Mouse (Mus musculus) kidney, postnatal 25 days (tissue): ENCODE results near the gene Ces2c.
"Not testable (repeated sequence)": the region's sequence is repeated elsewhere in the genome, so short reads cannot be mapped to it uniquely, and the experiment has no call there.

Experiments
- DNase-seq, 2 experiments: peaks; one replicate each; pipeline ENCODE4 v3.0.0; 2021; ENCODE audit warnings: mixed read lengths in 2 of 2

Gene Ces2c

DNA sequence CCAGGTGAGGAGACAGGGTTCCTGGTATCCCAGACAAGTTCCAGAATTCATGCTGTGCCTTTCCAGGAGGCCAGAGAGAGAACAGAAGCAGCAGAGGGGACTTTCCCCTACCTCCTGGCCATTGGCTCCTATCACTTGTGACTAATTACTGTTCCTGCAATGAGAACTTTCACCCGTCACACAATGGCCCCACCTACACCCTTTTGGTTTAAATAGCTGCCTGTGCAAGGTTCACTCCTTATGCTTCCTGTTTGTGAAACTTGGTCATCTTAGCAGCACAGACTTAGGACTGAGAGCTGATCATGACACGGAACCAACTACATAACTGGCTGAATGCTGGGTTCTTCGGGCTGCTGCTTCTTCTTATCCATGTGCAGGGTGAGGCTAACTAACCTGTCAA lies at the start of gene Ces2c:
Ces2c (plus strand) TSS at position 238 of the 400 bp plus-strand sequence.
- DNase-seq, result peak; percentile 32 to 59

DNA sequence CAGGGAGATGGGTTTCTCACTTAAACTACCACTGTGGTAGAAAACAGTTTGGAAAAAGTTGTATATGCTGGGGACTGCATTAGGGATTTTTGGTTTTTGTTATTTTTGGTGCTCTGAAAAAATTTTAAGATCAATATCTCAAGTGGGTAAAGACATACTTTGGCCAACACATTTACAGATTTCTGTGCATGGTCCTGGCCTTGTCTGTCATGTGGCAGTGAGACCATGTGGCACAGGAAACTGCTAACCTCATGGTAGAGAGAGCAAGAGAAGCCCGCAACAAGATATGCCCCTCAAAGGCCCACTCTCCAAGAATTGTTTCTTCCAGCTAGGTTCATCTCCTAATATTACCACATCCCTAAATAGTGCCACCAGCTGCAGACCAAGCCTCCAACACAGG lies 47.5 kb upstream of the Ces2c start:
- no peak for DNase-seq

DNA sequence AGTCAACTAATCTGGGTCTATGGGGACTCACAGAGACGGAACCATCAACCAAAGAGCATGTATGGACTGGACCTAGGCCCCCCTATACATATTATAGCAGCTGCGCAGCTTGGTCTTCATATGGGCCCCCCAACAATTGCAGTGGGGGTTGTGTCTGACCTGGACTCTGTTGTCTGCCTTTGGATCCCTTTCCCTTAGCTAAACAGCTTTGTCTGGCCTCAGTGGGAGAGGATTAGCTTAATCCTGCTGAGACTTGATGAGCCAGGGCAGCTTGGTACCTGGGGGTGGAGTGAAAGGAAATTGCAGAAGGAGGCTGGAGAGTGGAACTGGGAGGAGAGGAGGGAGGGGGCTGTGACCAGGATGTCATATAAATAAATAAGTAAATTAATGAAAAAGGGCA lies 40.7 kb upstream of the Ces2c start:
- no peak for DNase-seq

DNA sequence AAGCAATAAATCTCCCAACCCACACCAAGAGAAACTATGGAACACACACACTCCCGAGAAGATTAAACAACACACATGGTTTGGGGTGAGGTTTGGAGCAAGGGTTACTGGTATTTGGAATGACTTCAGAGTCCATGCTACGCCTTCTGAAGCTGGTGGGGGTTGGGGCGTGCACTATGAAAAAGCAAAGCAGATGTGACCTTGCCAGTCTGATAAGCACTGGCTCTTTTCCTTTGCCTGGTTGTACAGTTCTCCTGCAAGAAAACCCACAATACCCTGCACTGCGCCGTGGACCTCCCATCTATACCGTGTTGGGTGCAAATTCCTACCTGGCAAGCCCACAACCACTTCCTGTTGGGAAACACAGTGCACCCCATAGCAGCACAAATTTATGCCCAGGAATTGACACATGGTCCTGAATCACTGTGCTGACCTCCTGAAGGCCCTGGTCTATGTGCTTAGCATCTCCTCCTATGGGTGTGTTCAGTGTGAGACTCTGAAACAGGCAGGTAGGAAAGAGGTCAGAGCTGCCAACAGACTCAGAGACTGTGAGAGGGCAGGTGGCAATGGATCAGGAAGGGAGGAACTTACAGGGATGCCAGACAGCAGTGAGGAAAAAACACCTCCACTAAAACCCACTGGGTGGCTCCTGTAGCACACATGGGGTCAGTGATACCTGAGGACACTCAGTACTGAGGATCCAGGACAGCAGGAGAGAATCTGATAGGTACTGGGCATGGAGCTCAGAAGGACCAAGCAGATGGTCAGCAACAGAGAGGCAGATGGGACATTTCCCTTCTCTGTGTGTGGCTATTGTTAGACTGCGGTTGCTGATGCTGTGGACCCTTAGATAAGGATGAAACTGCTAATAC lies 38.1 kb upstream of the Ces2c start:
- no peak for DNase-seq

DNA sequence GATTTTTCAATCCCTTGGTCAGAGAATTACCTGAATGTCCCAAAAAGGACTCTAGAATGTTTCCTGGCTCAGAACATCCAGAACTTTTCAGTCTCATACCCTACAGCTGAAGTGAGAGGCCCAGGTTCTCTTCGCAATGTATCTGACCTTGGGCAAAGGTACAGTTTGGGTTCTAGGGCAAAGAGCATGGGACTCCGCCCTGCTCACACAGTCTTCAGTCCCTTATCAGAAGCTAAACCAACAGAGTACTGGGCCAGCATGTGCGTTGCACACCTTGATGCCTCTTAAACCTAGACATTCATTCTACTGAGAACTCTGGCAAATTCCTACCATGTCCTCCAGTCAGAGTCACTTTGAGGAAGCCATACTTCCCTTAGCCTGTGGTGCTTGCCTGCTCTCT lies 37.4 kb upstream of the Ces2c start:
- DNase-seq, result no peak

DNA sequence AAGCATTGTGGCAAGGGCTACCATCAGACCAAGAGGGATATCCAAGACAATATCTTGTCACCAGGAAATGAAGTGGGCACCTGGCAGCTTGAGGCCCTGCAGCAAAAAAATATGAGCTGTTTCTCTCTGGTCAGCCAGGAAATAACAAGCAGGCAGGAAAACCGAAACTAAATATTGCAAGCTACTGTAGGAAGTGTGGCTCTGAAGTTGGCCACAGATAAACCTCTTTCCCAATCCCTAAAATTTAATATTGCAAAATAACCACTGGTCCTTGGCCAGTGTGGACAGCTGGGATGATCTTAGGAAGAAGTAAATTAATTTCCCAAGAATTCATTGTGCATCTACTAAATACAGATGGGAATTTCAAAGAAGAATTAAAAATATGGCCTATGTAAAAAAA lies 20.0 kb upstream of the Ces2c start:
- no peak for DNase-seq

DNA sequence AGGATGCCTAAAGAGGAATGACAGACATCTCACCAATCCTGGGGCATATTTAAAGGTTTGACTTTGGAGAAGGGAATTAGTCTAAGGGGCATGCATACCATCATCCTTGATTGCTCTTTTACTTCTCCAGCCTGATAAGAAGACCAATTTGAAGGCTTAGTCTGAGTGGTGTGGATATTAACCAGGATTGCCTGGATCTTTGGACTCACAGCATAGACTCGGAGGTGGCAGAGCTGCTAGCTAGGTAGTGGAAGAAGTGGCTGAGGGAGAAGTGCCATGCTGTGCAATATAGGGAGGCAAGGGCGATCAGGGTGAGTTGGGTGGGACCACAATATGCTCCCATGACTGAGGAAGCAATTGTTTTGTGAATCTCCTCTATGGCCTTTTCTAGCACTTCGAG lies 18.6 kb upstream of the Ces2c start:
- no peak for DNase-seq

DNA sequence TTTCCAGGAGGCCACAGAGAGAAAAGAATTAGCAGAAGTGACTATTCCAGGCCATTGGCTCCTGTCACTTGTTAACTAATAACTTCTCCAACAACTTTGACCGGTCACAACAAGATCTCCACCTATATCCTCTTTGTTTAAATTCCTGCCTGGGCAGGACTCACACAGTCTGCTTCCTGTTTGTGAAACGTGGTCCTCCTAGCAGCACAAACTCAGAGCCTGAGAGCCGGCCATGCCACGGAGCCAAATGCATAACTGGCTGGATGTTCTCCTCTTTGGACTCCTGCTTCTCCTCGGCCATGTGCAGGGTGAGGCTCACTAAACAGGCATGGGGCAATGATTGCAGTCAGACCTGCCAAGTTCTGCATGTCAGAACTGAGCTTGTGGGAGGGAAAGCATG lies 15.4 kb upstream of the Ces2c start, which contains the start of gene Ces2b:
Ces2b (plus strand) TSS at position 133 of the 400 bp plus-strand sequence.
- peak; percentile 18 to 51 for DNase-seq

DNA sequence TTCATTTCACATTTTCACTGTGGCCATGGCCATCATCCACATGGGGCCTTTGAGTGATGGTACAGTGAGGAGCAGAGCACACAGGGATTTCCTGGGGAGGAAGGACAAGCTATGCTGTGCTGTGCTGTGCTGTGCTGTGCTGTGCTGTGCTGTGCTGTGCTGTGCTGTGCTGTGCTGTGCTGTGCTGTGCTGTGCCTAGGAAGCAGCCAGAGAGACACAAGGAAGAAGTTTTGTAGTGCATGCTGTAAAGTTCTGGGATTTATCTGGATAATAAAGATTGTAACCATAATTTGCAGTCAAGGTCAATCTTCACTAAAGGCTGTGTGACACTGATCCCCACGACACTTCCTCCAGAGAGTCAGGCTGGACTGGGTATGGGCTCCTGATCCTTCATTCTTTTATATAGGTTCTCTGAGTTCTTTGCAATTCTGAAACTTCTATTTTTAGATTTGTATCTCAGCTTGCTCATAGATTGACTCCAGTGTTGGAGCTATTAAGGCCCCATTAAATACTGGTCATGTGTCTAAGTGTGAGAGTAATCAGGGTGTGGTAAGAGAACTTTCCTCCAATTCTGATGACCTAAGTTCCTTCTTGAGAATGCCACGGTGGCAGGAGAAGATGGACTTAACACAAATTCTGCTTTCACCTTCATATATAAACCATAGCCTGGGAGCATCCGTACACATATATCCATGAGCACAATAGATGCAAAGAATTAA lies 5.3 kb upstream of the Ces2c start:
- no peak for DNase-seq

DNA sequence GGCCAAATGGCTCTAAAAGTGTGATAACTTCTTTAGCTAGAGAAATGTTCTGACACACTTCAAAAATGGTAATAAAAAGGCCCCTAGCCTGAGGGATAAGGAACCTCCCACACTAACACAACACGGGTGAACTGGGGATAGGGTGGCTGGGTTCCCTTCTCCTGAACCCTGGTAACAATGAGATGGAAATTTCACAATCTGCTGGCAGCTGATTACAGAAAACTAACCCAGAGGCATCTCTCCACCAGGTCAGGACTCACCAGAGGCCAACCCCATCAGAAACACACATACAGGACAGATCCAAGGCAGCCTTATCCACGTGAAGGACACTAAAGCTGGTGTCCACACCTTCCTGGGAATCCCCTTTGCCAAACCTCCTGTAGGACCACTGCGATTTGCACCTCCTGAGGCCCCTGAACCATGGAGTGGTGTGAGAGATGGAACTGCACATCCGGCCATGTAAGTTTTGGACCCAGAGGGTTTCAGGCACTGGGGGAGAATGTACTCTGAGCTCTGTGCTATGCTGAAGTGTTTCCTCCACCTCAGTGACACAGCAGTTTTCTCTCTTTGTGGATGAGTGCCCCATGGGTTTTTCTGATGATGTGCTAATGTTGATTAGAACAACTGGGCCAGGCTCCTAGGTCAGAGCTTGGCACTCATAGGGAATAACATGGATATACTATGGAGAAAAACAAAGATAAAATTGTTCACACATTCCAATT lies 1.0 kb downstream of the Ces2c start:
- DNase-seq, result no peak

DNA sequence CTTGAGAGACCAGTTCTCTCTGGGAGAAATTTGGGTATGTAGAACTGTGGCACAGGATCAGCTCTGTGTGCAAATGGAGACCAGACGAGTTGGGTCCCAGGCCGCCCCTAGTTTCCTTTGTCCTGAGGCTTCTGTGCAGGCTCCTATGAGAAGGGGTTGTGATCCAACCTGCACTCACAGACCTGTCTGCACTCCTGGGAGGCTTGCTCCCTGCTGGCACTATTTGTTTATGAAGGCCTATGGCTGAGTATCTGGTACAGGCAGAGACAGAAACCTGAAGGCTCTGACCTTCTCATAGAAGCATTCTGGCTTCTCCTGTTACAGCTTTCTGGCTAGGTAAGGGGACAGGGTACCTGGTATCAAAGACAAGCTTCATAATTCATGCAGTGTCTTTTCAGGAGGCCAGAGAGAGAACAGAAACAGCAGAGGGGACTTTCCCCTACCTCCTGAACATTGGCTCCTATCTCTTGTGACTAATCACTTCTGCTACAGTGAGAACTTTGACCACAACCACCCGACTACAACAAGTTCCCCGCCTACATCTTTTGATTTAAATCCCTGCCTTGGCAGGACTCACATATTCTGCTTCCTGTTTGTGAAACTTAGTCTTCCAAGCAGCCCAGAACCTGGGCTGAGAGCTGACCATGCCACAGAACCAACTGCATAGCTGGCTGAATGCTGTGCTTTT lies 20.1 kb downstream of the Ces2c start:
- not testable (repeated sequence) for DNase-seq

DNA sequence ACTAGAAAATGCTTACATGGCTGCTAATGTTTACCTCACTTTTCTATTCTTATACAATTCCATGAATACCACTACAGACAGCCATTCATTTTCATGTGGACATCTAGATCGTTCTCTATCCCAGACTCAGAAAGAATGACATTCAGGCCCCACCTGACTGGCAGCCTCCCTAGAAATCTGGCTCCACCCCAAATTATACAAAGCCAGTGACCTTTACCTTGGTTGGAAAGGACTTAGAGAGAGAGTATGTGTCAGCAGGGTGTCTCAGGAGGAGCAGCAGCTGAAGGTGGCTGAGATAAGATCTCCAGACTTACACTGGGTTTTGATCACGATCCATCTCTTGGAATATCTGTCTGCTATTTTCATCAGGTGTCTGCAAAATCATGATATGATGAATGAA lies 22.0 kb downstream of the Ces2c start:
- DNase-seq, result not testable (repeated sequence)

DNA sequence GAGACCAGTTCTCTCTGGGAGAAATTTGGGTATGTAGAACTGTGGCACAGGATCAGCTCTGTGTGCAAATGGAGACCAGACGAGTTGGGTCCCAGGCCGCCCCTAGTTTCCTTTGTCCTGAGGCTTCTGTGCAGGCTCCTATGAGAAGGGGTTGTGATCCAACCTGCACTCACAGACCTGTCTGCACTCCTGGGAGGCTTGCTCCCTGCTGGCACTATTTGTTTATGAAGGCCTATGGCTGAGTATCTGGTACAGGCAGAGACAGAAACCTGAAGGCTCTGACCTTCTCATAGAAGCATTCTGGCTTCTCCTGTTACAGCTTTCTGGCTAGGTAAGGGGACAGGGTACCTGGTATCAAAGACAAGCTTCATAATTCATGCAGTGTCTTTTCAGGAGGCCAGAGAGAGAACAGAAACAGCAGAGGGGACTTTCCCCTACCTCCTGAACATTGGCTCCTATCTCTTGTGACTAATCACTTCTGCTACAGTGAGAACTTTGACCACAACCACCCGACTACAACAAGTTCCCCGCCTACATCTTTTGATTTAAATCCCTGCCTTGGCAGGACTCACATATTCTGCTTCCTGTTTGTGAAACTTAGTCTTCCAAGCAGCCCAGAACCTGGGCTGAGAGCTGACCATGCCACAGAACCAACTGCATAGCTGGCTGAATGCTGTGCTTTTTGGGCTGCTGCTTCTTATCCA lies 39.5 kb downstream of the Ces2c start:
- DNase-seq, result not testable (repeated sequence)

DNA sequence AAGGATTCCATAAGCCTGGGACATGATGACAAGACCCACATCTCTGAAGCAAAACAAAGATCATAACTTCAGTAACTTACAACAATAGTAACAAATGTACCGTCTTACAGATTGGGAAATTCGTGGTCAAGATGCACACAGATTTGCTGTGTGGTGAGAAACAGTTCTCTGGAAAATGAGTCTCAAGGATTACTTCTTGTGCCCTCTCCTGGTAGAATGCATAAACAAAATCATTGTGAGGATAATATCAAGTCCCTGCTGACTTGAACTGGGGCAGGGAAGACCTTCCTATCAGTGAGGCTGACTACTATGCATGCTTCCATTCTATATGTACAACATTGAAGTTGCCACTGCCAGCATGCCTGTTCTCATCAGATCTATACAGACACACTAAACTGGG lies 54.9 kb downstream of the Ces2c start:
- no peak for DNase-seq
